Mouse (Mus musculus) midbrain, embryonic 15.5 days (tissue): Measurements from ENCODE around the gene Adgrg5. TPM values are rescaled to one million over a fixed set of nuclear protein-coding genes. Genes with fewer than 3 reads are reported as not detected.

ENCODE experiments used
- ATAC-seq: fragments of 200-750 bp; cut with Nextera tagmentation; replicated peaks from 2 replicates; pipeline ENCODE4 v1.8.0; 2017; ENCODE audit warnings: moderate TSS enrichment
- H3K27ac ChIP-seq: fragments of 300-500 bp; sonication (generic); 2 replicates; pipeline ENCODE4 v1.5.1; 2015; ENCODE audit warnings: mild to moderate bottlenecking, inconsistent platforms
- H3K27me3 ChIP-seq: fragments of 300-500 bp; sonication (generic); replicated peaks from 2 replicates; pipeline ENCODE4 v1.6.1; 2015; ENCODE audit warnings: inconsistent platforms
- H3K36me3 ChIP-seq: fragments of 300-500 bp; sonication (generic); replicated peaks from 2 replicates; pipeline ENCODE4 v1.6.1; 2015; ENCODE audit warnings: inconsistent platforms
- H3K4me1 ChIP-seq: fragments of 300-500 bp; sonication (generic); 2 replicates; pipeline ENCODE4 v1.6.1; 2015; ENCODE audit warnings: inconsistent platforms
- H3K4me2 ChIP-seq: fragments of 300-500 bp; sonication (generic); 2 replicates; pipeline ENCODE4 v1.6.1; 2015; ENCODE audit warnings: inconsistent platforms, mild to moderate bottlenecking, moderate library complexity
- H3K4me3 ChIP-seq: fragments of 300-500 bp; sonication (generic); 2 replicates; pipeline ENCODE4 v1.5.1; 2015; ENCODE audit warnings: mild to moderate bottlenecking, inconsistent platforms
- H3K9ac ChIP-seq: fragments of 300-500 bp; sonication (generic); 2 replicates; pipeline ENCODE4 v1.6.1; 2015; ENCODE audit warnings: mild to moderate bottlenecking, inconsistent platforms
- H3K9me3 ChIP-seq: fragments of 300-500 bp; sonication (generic); 2 replicates; pipeline ENCODE4 v1.6.1; 2016; ENCODE audit warnings: inconsistent platforms
- WGBS: fragments of 180-500 bp; shearing (Covaris S2); methylation state at CpG from one replicate; pipeline ENCODE4 v1.1.7; 2015; ENCODE audit warnings: mixed read lengths; 5-methylcytosine and 5-hydroxymethylcytosine counted together
- polyA plus RNA-seq: library from polyadenylated mRNA; unstranded; fragments of >200 nt; fragmentation: Nextera tagmentation; extraction: Ambion mirVana; gene quantifications from 2 replicates; pipeline ENCODE4 v1.2.1, GENCODE M21; 2015

Adgrg5 gene
- polyA plus RNA-seq, 1 experiment from 2014 or later: 0.05 TPM

- no peak overlapping the region for H3K27ac ChIP-seq
- 0 out of 2 replicates have a peak, but pooled peaks cover 4% of the 10 kb centered on the region for H3K4me1 ChIP-seq
- no peak overlapping the region for H3K4me2 ChIP-seq
- no peaks in the 10 kb centered on the region for H3K27me3 ChIP-seq
- 58% methylated on average over 12 of the region's 12 CpGs for WGBS
- no peak overlapping the region for H3K4me3 ChIP-seq
- no peak for ATAC-seq
- H3K36me3 ChIP-seq: no peaks in the 10 kb centered on the region
- H3K9ac ChIP-seq: no peak overlapping the region
- no peaks in the 10 kb centered on the region for H3K9me3 ChIP-seq
Observed at GRCm38 (mm10) chr8:94903709-94904108, 19.8 kb upstream of the Adgrg5 start.

GRCm38 (mm10) chr8:94904450-94905175 is 18.9 kb upstream of the Adgrg5 start:
- Histone ChIP-seq H3K27me3 (no peaks in the 10 kb centered on the region), H3K9ac (no peak overlapping the region), H3K36me3 (no peaks in the 10 kb centered on the region), H3K9me3 (no peaks in the 10 kb centered on the region), H3K4me3 (no peak overlapping the region), H3K27ac (no peak overlapping the region), H3K4me2 (no peak overlapping the region), H3K4me1 (0 out of 2 replicates have a peak, but pooled peaks cover 4% of the 10 kb centered on the region)
- 75% methylated on average over 12 of the region's 12 CpGs for WGBS
- ATAC-seq: 0 out of 2 replicates have a peak, but pooled peaks have one; percentile 43

- Histone ChIP-seq H3K27me3 (peaks cover 6% of the 10 kb centered on the region), H3K9ac (no peak overlapping the region), H3K36me3 (no peaks in the 10 kb centered on the region), H3K9me3 (no peaks in the 10 kb centered on the region), H3K4me3 (no peak overlapping the region), H3K4me2 (no peak overlapping the region), H3K4me1 (peaks cover 4% of the 10 kb centered on the region; the same call in 1 of the 2 replicates), H3K27ac (no peak overlapping the region)
- ATAC-seq: no peak
- WGBS: 75% methylated on average over 18 of the region's 18 CpGs
Observed at GRCm38 (mm10) chr8:94907591-94908300, 15.7 kb upstream of the Adgrg5 start.

- Histone ChIP-seq H3K27ac (no peak overlapping the region), H3K4me3 (no peak overlapping the region), H3K4me2 (no peak overlapping the region), H3K9ac (no peak overlapping the region), H3K27me3 (peaks cover 17% of the 10 kb centered on the region), H3K9me3 (no peaks in the 10 kb centered on the region), H3K4me1 (peaks cover 12% of the 10 kb centered on the region), H3K36me3 (no peaks in the 10 kb centered on the region)
- no peak for ATAC-seq
- WGBS: 12% methylated on average over 4 of the region's 4 CpGs
Observed at GRCm38 (mm10) chr8:94908847-94909246, 14.6 kb upstream of the Adgrg5 start.

- Histone ChIP-seq H3K9me3 (no peaks in the 10 kb centered on the region), H3K9ac (peak overlapping the region; percentile 25), H3K27me3 (peaks cover 47% of the 10 kb centered on the region), H3K27ac (no peak overlapping the region), H3K36me3 (no peaks in the 10 kb centered on the region), H3K4me1 (peaks cover 31% of the 10 kb centered on the region), H3K4me3 (peak overlapping the region; percentile 44), H3K4me2 (peak overlapping the region; percentile 72)
- peak; percentile 57 for ATAC-seq
- WGBS: 5% methylated on average over 77 of the region's 77 CpGs
Observed at GRCm38 (mm10) chr8:94913061-94913660, 10.3 kb upstream of the Adgrg5 start.

GRCm38 (mm10) chr8:94914256-94914655 is 9.2 kb upstream of the Adgrg5 start:
- no peak for ATAC-seq
- Histone ChIP-seq H3K4me3 (no peak overlapping the region), H3K36me3 (no peaks in the 10 kb centered on the region), H3K4me2 (no peak overlapping the region), H3K27ac (no peak overlapping the region), H3K9ac (no peak overlapping the region), H3K4me1 (peaks cover 32% of the 10 kb centered on the region), H3K9me3 (no peaks in the 10 kb centered on the region), H3K27me3 (peaks cover 57% of the 10 kb centered on the region)
- 90% methylated on average over 6 of the region's 6 CpGs for whole genome bisulfite sequencing

- Histone ChIP-seq H3K9ac (no peak overlapping the region), H3K27ac (no peak overlapping the region), H3K36me3 (no peaks in the 10 kb centered on the region), H3K4me3 (no peak overlapping the region), H3K9me3 (no peaks in the 10 kb centered on the region), H3K4me1 (peaks cover 32% of the 10 kb centered on the region), H3K27me3 (peaks cover 60% of the 10 kb centered on the region), H3K4me2 (no peak overlapping the region)
- ATAC-seq: no peak
- 62% methylated on average over 3 of the region's 3 CpGs for WGBS
Observed at GRCm38 (mm10) chr8:94914701-94915101, 8.8 kb upstream of the Adgrg5 start.

- Histone ChIP-seq H3K4me1 (peaks cover 32% of the 10 kb centered on the region), H3K9me3 (no peaks in the 10 kb centered on the region), H3K27ac (no peak overlapping the region), H3K9ac (no peak overlapping the region), H3K36me3 (no peaks in the 10 kb centered on the region), H3K4me2 (peak overlapping the region; percentile 90), H3K27me3 (peaks cover 60% of the 10 kb centered on the region), H3K4me3 (peak overlapping the region; percentile 51; the same call in 1 of the 2 replicates)
- ATAC-seq: no peak
- 42% methylated on average over 9 of the region's 9 CpGs for WGBS
Observed at GRCm38 (mm10) chr8:94916311-94916959, 7.1 kb upstream of the Adgrg5 start.

GRCm38 (mm10) chr8:94916960-94917324 is 6.6 kb upstream of the Adgrg5 start:
- Histone ChIP-seq H3K36me3 (no peaks in the 10 kb centered on the region), H3K4me2 (peak overlapping the region; percentile 90), H3K4me3 (peak overlapping the region; percentile 51), H3K4me1 (peaks cover 32% of the 10 kb centered on the region), H3K27me3 (peaks cover 60% of the 10 kb centered on the region), H3K9ac (peak overlapping the region; percentile 11; the same call in 1 of the 2 replicates), H3K9me3 (no peaks in the 10 kb centered on the region), H3K27ac (no peak overlapping the region)
- 4% methylated on average over 10 of the region's 10 CpGs for WGBS
- peak; percentile 1; the same call in 1 of the 2 replicates for ATAC-seq

GRCm38 (mm10) chr8:94917352-94917751 is 6.1 kb upstream of the Adgrg5 start:
- Histone ChIP-seq H3K27me3 (peaks cover 58% of the 10 kb centered on the region), H3K9ac (peak overlapping the region; percentile 16), H3K4me2 (peak overlapping the region; percentile 90), H3K4me3 (peak overlapping the region; percentile 51), H3K27ac (peak overlapping the region; percentile 34; the same call in 1 of the 2 replicates), H3K9me3 (no peaks in the 10 kb centered on the region), H3K36me3 (no peaks in the 10 kb centered on the region), H3K4me1 (peaks cover 32% of the 10 kb centered on the region)
- under 1% methylated on average over 24 of the region's 27 CpGs for WGBS
- peak; percentile 90 for ATAC-seq

GRCm38 (mm10) chr8:94917851-94918495 is 5.5 kb upstream of the Adgrg5 start, which contains the start of gene Ccdc102a:
Ccdc102a (minus strand) TSS chr8:94918098.
- H3K9me3 ChIP-seq: no peaks in the 10 kb centered on the region
- no peaks in the 10 kb centered on the region for H3K36me3 ChIP-seq
- peak within 1 kb of the TSS; percentile 90 for H3K4me2 ChIP-seq
- H3K9ac ChIP-seq: peak within 1 kb of the TSS; percentile 16
- H3K27me3 ChIP-seq: peaks cover 52% of the 10 kb centered on the region
- 3% methylated on average over 49 of the region's 51 CpGs for WGBS
- ATAC-seq: peak; percentile 28
- H3K4me1 ChIP-seq: peaks cover 29% of the 10 kb centered on the region
- H3K4me3 ChIP-seq: peak within 1 kb of the TSS; percentile 51
- peak within 1 kb of the TSS; percentile 34; the same call in 1 of the 2 replicates for H3K27ac ChIP-seq
